In genomic region chr9:118763203-118763602, GRCm38 (mm10) we compare ENCODE assay signal across 10 mouse cellular contexts.
DNase-seq lines count a peak whose midpoint lies in the region; ATAC-seq and TF ChIP-seq lines count a peak whose summit lies in the region.
"Had no signal": no experiment of that assay in that cellular context is flagged by ENCODE, and none has a peak within 500 bp of the region (broad histone marks: within the 10 kb centered on the region; RNA-seq: fewer than 3 reads in every experiment).

No protein-coding gene starts in this region.

- intact Hi-C loops in heart, postnatal 25 days (cut with DNase I) = loop anchor here (2.0 to 5.0 kb wide), 2 partner anchors 20 to 156 kb away; partner anchors contain the start of gene Itga9

- peak; percentile 97 for DNase-seq in heart, adult 11 months
- no peak for DNase-seq in heart, postnatal 25 days (ENCODE audit: low spot score)
- peak; percentile 16 for DNase-seq in brain, embryonic 18.5 days (ENCODE audit: low read depth, low spot score)
- peak; percentile 49 for DNase-seq in lung, embryonic 14.5 days
- no peak for DNase-seq in cerebellum, postnatal 36 days
- DNase-seq in frontal cortex, postnatal 14 days (ENCODE audit: low spot score in 2 of 2) = no peak
- DNase-seq: thymus, postnatal 14 days had no signal

- H3K4me3 ChIP-seq in heart, embryonic 12.5 days = no peak overlapping the region
- no peak overlapping the region for H3K4me3 ChIP-seq in lung, embryonic 14.5 days (ENCODE audit: low read depth, low read length)

- no peaks in the 10 kb centered on the region for H3K36me3 ChIP-seq in heart, embryonic 12.5 days
- H3K36me3 ChIP-seq in lung, embryonic 14.5 days (ENCODE audit: insufficient read depth) = no peaks in the 10 kb centered on the region

- TF ChIP-seq CTCF in lung, embryonic 14.5 days (IDR thresholded peaks at IDR 0.05; ENCODE audit: low read depth) = no peak

- H3K9ac ChIP-seq in heart, embryonic 12.5 days = no peak overlapping the region
- peak overlapping the region; percentile 9 for H3K9ac ChIP-seq in lung, embryonic 14.5 days
- H3K9ac ChIP-seq: liver, postnatal 0 days had no signal

- H3K9me3 ChIP-seq in heart, embryonic 12.5 days (replicated peaks) = 0 out of 2 replicates have a peak, but pooled peaks cover 3% of the 10 kb centered on the region
- H3K9me3 ChIP-seq in lung, embryonic 14.5 days (ENCODE audit: low read depth, low read length) = no peaks in the 10 kb centered on the region

- 76% methylated on average over 4 of the region's 4 CpGs for WGBS in heart, embryonic 12.5 days
- 72% methylated on average over 4 of the region's 4 CpGs for WGBS in lung, embryonic 14.5 days

- H3K27ac ChIP-seq in heart, embryonic 12.5 days (ENCODE audit: poor library complexity, severe bottlenecking) = 0 out of 2 replicates have a peak overlapping the region, but pooled peaks have one; percentile 23
- H3K27ac ChIP-seq in lung, embryonic 14.5 days (ENCODE audit: low read depth) = no peak overlapping the region

- H3K27me3 ChIP-seq in heart, embryonic 12.5 days (replicated peaks) = no peaks in the 10 kb centered on the region
- no peaks in the 10 kb centered on the region for H3K27me3 ChIP-seq in lung, embryonic 14.5 days (ENCODE audit: insufficient read depth, low read length)

- H3K4me2 ChIP-seq in heart, embryonic 12.5 days = no peak overlapping the region
- H3K4me2 ChIP-seq in lung, embryonic 14.5 days = no peak overlapping the region

- no peak for ATAC-seq in heart, embryonic 12.5 days (ENCODE audit: insufficient number of reproducible peaks, low FRiP score)
- no peak for ATAC-seq in lung, embryonic 14.5 days (ENCODE audit: insufficient read depth)
- ATAC-seq in megakaryocyte progenitor cell, adult 5-6 weeks (replicated peaks; ENCODE audit: poor library complexity) = no peak
- ATAC-seq: liver, postnatal 0 days had no signal

- peaks cover 43% of the 10 kb centered on the region for H3K4me1 ChIP-seq in heart, embryonic 12.5 days (replicated peaks)
- peaks cover 23% of the 10 kb centered on the region for H3K4me1 ChIP-seq in lung, embryonic 14.5 days (ENCODE audit: insufficient read depth)

Comparison
In these comparisons a context has a peak if more than half of its experiments do, and no peak if none do; other contexts are left out.
1. DNase-seq: peak in heart, adult 11 months (single experiment), brain, embryonic 18.5 days (single experiment) and lung, embryonic 14.5 days (single experiment); none in heart, postnatal 25 days (single experiment), cerebellum, postnatal 36 days (0 of 2) and frontal cortex, postnatal 14 days (0 of 2).